Mouse (Mus musculus) brain, embryonic 14.5 days (tissue): ENCODE measurements around the gene Idi1.
"Not testable (repeated sequence)": the region's sequence is repeated elsewhere in the genome, so short reads cannot be mapped to it uniquely, and the experiment has no call there.

Source experiments
- CTCF ChIP-seq: fragments of 200-500 bp; IDR thresholded peaks from 2 replicates; pipeline ENCODE4 v1.5.1; 2012; ENCODE audit warnings: inconsistent platforms, mild to moderate bottlenecking, moderate library complexity, borderline replicate concordance; ENCODE audit not compliant: insufficient read depth, insufficient read length; ENCODE audit errors: extremely low read depth
- POLR2A ChIP-seq: fragments of 200-500 bp; IDR thresholded peaks from 2 replicates; pipeline ENCODE4 v1.6.1; 2012; ENCODE audit warnings: mild to moderate bottlenecking, inconsistent platforms, borderline replicate concordance; ENCODE audit not compliant: poor library complexity, insufficient read depth, insufficient read length, severe bottlenecking; ENCODE audit errors: extremely low read depth

DNA sequence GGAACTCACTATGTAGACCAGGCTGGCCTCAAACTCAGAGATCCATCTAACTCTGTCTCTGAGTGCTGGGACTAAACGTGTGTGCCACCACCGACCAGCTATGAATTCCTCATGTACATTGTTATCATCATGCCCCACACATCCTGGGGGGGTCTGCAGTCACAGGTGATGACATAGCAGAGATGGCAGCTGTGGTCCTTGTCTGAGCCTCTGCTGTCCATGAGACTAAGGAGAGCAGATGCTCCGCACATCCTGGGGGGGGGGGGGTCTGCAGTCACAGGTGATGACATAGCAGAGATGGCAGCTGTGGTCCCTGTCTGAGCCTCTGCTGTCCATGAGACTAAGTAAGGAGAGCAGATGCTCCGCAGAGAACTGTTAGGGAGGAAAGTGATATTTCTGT is 55.8 kb downstream of the Idi1 start:
- not testable (repeated sequence) for TF ChIP-seq POLR2A, CTCF
